Mouse (Mus musculus) naive thymus-derived CD4-positive, alpha-beta T cell, adult 5 months (primary cell): ENCODE data around the gene Igsf9b. TPM values are rescaled to one million over a fixed set of nuclear protein-coding genes. Genes with fewer than 3 reads are reported as not detected.

Source experiments
- polyA plus RNA-seq: library from polyadenylated mRNA; unstranded; fragments of 100-300 nt; shearing (Covaris generic); gene quantifications from one replicate; pipeline ENCODE4 v1.2.1, GENCODE M21; 2017

The Igsf9b gene
- 0.02 TPM for polyA plus RNA-seq

GRCm38 (mm10) chr9:27298411-27299285 is at the start of gene Igsf9b:
Gene Igsf9b (plus strand): TSS chr9:27299204.

DNA sequence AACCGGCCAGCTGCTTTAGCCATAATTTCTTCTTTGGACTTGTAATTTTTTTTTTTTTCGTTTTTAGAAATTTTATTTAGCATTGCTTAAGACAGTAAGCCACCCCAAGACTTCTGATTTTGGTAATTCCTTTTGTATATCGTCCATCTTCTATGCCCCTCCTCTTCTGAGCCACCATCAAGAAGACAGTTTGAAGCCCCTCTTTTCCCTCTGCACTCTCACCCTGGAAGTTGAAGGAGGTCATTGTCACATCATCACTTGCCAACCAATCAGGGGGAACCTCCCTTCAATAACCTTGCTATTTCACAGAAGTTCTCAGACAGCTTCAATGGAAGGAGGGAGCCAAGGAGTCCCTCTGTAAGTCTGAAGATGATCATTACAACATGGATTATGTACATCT is 97.5 kb downstream of the Igsf9b start, which contains the start of gene Spata19:
Spata19 (plus strand) TSS at position 301 of the 400 bp plus-strand sequence.

Other genes with a start within 250 kb of the Igsf9b start
- gene Jam3, start 143.8 kb upstream of the Igsf9b start, polyA plus RNA-seq, result 0.32 TPM
- gene Spata19, start 97.6 kb downstream of the Igsf9b start, polyA plus RNA-seq, result not detected